5 mouse cellular contexts compared by ENCODE assay signal in the genomic region with DNA sequence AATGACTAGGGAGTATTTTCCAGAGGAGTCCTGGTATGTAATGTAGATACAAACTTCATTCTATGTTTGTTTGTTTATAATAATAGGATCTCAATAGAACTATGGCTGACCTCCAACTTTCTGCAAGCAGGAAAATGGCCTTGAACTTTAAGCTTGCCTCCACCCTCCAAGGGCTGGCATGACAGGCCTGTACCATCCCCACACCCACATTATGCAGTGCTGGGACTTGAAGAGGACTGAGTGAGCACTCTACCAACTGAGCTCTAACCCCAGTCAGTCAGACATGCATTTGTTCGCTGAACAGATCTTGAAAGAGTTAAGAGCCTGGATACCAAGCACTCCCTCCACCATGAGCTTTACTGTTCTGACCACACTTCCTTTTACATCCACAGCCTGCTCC.
DNase-seq lines count a peak whose midpoint lies in the region; TF ChIP-seq lines count a peak whose summit lies in the region.
"Not testable (repeated sequence)": the region's sequence is repeated elsewhere in the genome, so short reads cannot be mapped to it uniquely, and the experiment has no call there.

No protein-coding gene starts in this region.

- not testable (repeated sequence) for H3K27me3 ChIP-seq in liver, adult 2 months (ENCODE audit: control insufficient read depth, insufficient read depth, low read length)

- not testable (repeated sequence) for H3K9ac ChIP-seq in liver, adult 2 months (ENCODE audit: low read depth, low read length)

- DNase-seq in adrenal gland, adult (ENCODE audit: inconsistent age in 2 of 2, low spot score in 1 of 2): peak; percentile 34 to 61
- peak; percentile 47 for DNase-seq in adrenal gland, adult 2 months
- peak; percentile 19 for DNase-seq in adrenal gland, postnatal 14 days
- DNase-seq in heart, adult 11 months: peak; percentile 55
- DNase-seq in liver, adult 2 months (ENCODE audit: extremely low read depth, low read depth, low spot score): peak; percentile 18

- not testable (repeated sequence) for TF ChIP-seq POLR2A in liver, adult 2 months (IDR thresholded peaks at IDR 0.05; ENCODE audit: extremely low read depth, insufficient read depth, low read length)

- not testable (repeated sequence) for H3K4me1 ChIP-seq in liver, adult 2 months (ENCODE audit: control insufficient read depth, insufficient read depth, low read length)

- 90% methylated on average over 1 of the region's 1 CpGs for WGBS in liver, adult 2 months

- not testable (repeated sequence) for H3K4me3 ChIP-seq in liver, adult 2 months (ENCODE audit: insufficient read depth, low read depth, low read length)

- not testable (repeated sequence) for H3K36me3 ChIP-seq in liver, adult 2 months (ENCODE audit: control insufficient read depth, insufficient read depth, low read length)

- H3K79me2 ChIP-seq in liver, adult 2 months (ENCODE audit: control insufficient read depth, insufficient read depth, low read length): not testable (repeated sequence)

- H3K27ac ChIP-seq in liver, adult 2 months (replicated peaks; ENCODE audit: insufficient read depth, low read depth, low read length): not testable (repeated sequence)

- not testable (repeated sequence) for TF ChIP-seq CTCF in liver, adult 2 months (IDR thresholded peaks at IDR 0.05; ENCODE audit: low read depth, low read length)
